In genomic region chr12:111743419-111743818, GRCm38 (mm10) we compare ENCODE assay signal across 9 mouse cellular contexts. TPM values are rescaled to one million over a fixed set of nuclear protein-coding genes. Genes with fewer than 3 reads are reported as not detected.
DNase-seq lines count a peak whose midpoint lies in the region; ATAC-seq and TF ChIP-seq lines count a peak whose summit lies in the region.
"Had no signal": no experiment of that assay in that cellular context is flagged by ENCODE, and none has a peak within 500 bp of the region (broad histone marks: within the 10 kb centered on the region; RNA-seq: fewer than 3 reads in every experiment).

No protein-coding gene starts in this region.

- no peak for TF ChIP-seq CTCF in lung, embryonic 14.5 days (IDR thresholded peaks at IDR 0.05; ENCODE audit: low read depth)

- H3K4me2 ChIP-seq in lung, embryonic 14.5 days, result 0 out of 2 replicates have a peak overlapping the region, but pooled peaks have one; percentile 20
- H3K4me2 ChIP-seq in embryonic facial prominence, embryonic 15.5 days (replicated peaks), result no peak overlapping the region

- H3K27ac ChIP-seq in lung, embryonic 14.5 days (ENCODE audit: low read depth), result peak overlapping the region; percentile 42; the same call in 1 of the 2 replicates
- 0 out of 2 replicates have a peak overlapping the region, but pooled peaks have one; percentile 9 for H3K27ac ChIP-seq in embryonic facial prominence, embryonic 15.5 days (replicated peaks)

- no peaks in the 10 kb centered on the region for H3K36me3 ChIP-seq in lung, embryonic 14.5 days (ENCODE audit: insufficient read depth)
- H3K36me3 ChIP-seq in embryonic facial prominence, embryonic 15.5 days, result no peaks in the 10 kb centered on the region

- H3K4me3 ChIP-seq in lung, embryonic 14.5 days (ENCODE audit: low read depth, low read length), result no peak overlapping the region
- no peak overlapping the region for H3K4me3 ChIP-seq in embryonic facial prominence, embryonic 15.5 days (replicated peaks)
- H3K4me3 ChIP-seq: erythroblast, embryonic 14.5 days had no signal

- peak; percentile 76 for ATAC-seq in lung, embryonic 14.5 days (ENCODE audit: insufficient read depth)
- no peak for ATAC-seq in embryonic facial prominence, embryonic 15.5 days (ENCODE audit: insufficient number of reproducible peaks, low FRiP score, low TSS enrichment, low read depth)

- WGBS in lung, embryonic 14.5 days, result 38% methylated on average over 2 of the region's 2 CpGs
- WGBS in embryonic facial prominence, embryonic 15.5 days, result 49% methylated on average over 2 of the region's 2 CpGs

- DNase-seq in lung, embryonic 14.5 days, result peak; percentile 83
- no peak for DNase-seq in lung, postnatal 25 days (ENCODE audit: low spot score)
- peak; percentile 40 for DNase-seq in kidney, adult 9 months
- DNase-seq in mesoderm, embryonic 11.5 days (ENCODE audit: low read depth, low spot score), result peak; percentile 35
- no peak for DNase-seq in yolk sac, embryonic 10.5 days (ENCODE audit: low spot score)
- no peak for DNase-seq in gastrocnemius, adult 18-20 months (ENCODE audit: low spot score)
- DNase-seq in embryo, embryonic 9.5 days (ENCODE audit: extremely low spot score), result no peak

- H3K27me3 ChIP-seq in lung, embryonic 14.5 days (ENCODE audit: insufficient read depth, low read length), result no peaks in the 10 kb centered on the region
- H3K27me3 ChIP-seq in embryonic facial prominence, embryonic 15.5 days, result no peaks in the 10 kb centered on the region

- H3K9me3 ChIP-seq in lung, embryonic 14.5 days (ENCODE audit: low read depth, low read length), result no peaks in the 10 kb centered on the region
- H3K9me3 ChIP-seq in embryonic facial prominence, embryonic 15.5 days (replicated peaks), result no peaks in the 10 kb centered on the region

- no peak overlapping the region for H3K9ac ChIP-seq in lung, embryonic 14.5 days
- no peak overlapping the region for H3K9ac ChIP-seq in embryonic facial prominence, embryonic 15.5 days

- peaks cover 6% of the 10 kb centered on the region; the same call in 1 of the 2 replicates for H3K4me1 ChIP-seq in lung, embryonic 14.5 days (ENCODE audit: insufficient read depth)
- peaks cover 19% of the 10 kb centered on the region for H3K4me1 ChIP-seq in embryonic facial prominence, embryonic 15.5 days

RNA-seq across cellular contexts. Expression of gene Klc1, which starts 15.2 kb away (rescaled TPM):
- polyA plus RNA-seq in lung, embryonic 14.5 days (2014; fragmentation: Nextera tagmentation; extraction: Ambion mirVana), result 90.5 and 96.7 TPM in 2 replicates
- polyA plus RNA-seq in embryonic facial prominence, embryonic 15.5 days (2015; fragmentation: Nextera tagmentation; extraction: Ambion mirVana), result 124 and 126 TPM in 2 replicates
- 10 to 100 TPM; 59.1 to 60.1 TPM for total RNA-seq in gastrocnemius, adult 18-20 months (2021)

RNA-seq across cellular contexts. Expression of gene Apopt1, which starts 30.4 kb away (rescaled TPM):
- polyA plus RNA-seq in lung, embryonic 14.5 days (2014; fragmentation: Nextera tagmentation; extraction: Ambion mirVana), result 53.3 and 57.3 TPM in 2 replicates
- polyA plus RNA-seq in embryonic facial prominence, embryonic 15.5 days (2015; fragmentation: Nextera tagmentation; extraction: Ambion mirVana), result 52.6 and 55.7 TPM in 2 replicates
- 10 to 100 TPM; 40.5 to 43.5 TPM for total RNA-seq in gastrocnemius, adult 18-20 months (2021)

RNA-seq across cellular contexts. Expression of gene Bag5, which starts 30.4 kb away (rescaled TPM):
- polyA plus RNA-seq in lung, embryonic 14.5 days (2014; fragmentation: Nextera tagmentation; extraction: Ambion mirVana), result 51.5 and 53.2 TPM in 2 replicates
- 65.5 and 66.6 TPM in 2 replicates for polyA plus RNA-seq in embryonic facial prominence, embryonic 15.5 days (2015; fragmentation: Nextera tagmentation; extraction: Ambion mirVana)
- 10 to 100 TPM; 16.0 to 16.9 TPM for total RNA-seq in gastrocnemius, adult 18-20 months (2021)

Comparison
In these comparisons a context has a peak if more than half of its experiments do, and no peak if none do; other contexts are left out.
1. DNase-seq: peak in lung, embryonic 14.5 days (single experiment), kidney, adult 9 months (single experiment) and mesoderm, embryonic 11.5 days (single experiment); none in lung, postnatal 25 days (single experiment), yolk sac, embryonic 10.5 days (single experiment), gastrocnemius, adult 18-20 months (single experiment) and embryo, embryonic 9.5 days (single experiment).